Mouse (Mus musculus): ENCODE data around the gene Cela3b.
"Not testable (repeated sequence)": the region's sequence is repeated elsewhere in the genome, so short reads cannot be mapped to it uniquely, and the experiment has no call there.

Gene Cela3b

GRCm38 (mm10) chr4:137417712-137418564 lies 12.4 kb downstream of the Cela3b start:
- DNase-seq (ENCODE audit: low spot score): no peak

GRCm38 (mm10) chr4:137414936-137415335 lies 15.4 kb downstream of the Cela3b start:
- DNase-seq (ENCODE audit: low spot score): no peak

GRCm38 (mm10) chr4:137412185-137412709 lies 18.1 kb downstream of the Cela3b start:
- not testable (repeated sequence) for DNase-seq (ENCODE audit: low spot score)

- DNase-seq (ENCODE audit: low spot score): no peak
Observed at GRCm38 (mm10) chr4:137409691-137410090, 20.6 kb downstream of the Cela3b start, which contains the start of gene Cela3a. Gene Cela3a, minus strand, starts transcription at chr4:137409791.

- no peak for DNase-seq (ENCODE audit: low spot score)
Observed at GRCm38 (mm10) chr4:137405571-137405970, 24.8 kb downstream of the Cela3b start.

- DNase-seq (ENCODE audit: low spot score): no peak
Observed at GRCm38 (mm10) chr4:137396641-137397525, 33.5 kb downstream of the Cela3b start.

GRCm38 (mm10) chr4:137393378-137394135 lies 36.8 kb downstream of the Cela3b start:
- no peak for DNase-seq (ENCODE audit: low spot score)

GRCm38 (mm10) chr4:137392874-137393273 lies 37.5 kb downstream of the Cela3b start:
- no peak for DNase-seq (ENCODE audit: low spot score)

GRCm38 (mm10) chr4:137391287-137391686 lies 39.1 kb downstream of the Cela3b start:
- no peak for DNase-seq (ENCODE audit: low spot score)

- no peak for DNase-seq (ENCODE audit: low spot score)
Observed at GRCm38 (mm10) chr4:137390196-137390595, 40.1 kb downstream of the Cela3b start.

GRCm38 (mm10) chr4:137388983-137389382 lies 41.4 kb downstream of the Cela3b start:
- DNase-seq (ENCODE audit: low spot score): no peak

GRCm38 (mm10) chr4:137388059-137388794 lies 42.1 kb downstream of the Cela3b start:
- peak; percentile 73 for DNase-seq (ENCODE audit: low spot score)

GRCm38 (mm10) chr4:137387482-137388058 lies 42.8 kb downstream of the Cela3b start:
- DNase-seq (ENCODE audit: low spot score): no peak

- DNase-seq (ENCODE audit: low spot score): no peak
Observed at GRCm38 (mm10) chr4:137380702-137381605, 49.4 kb downstream of the Cela3b start.

- no peak for DNase-seq (ENCODE audit: low spot score)
Observed at GRCm38 (mm10) chr4:137379713-137380255, 50.6 kb downstream of the Cela3b start.

- DNase-seq (ENCODE audit: low spot score): no peak
Observed at GRCm38 (mm10) chr4:137379085-137379484, 51.3 kb downstream of the Cela3b start.

- DNase-seq (ENCODE audit: low spot score): no peak
Observed at GRCm38 (mm10) chr4:137377526-137378304, 52.6 kb downstream of the Cela3b start.

GRCm38 (mm10) chr4:137376778-137377177 lies 53.6 kb downstream of the Cela3b start:
- DNase-seq (ENCODE audit: low spot score): no peak
